Mouse (Mus musculus) yolk sac, embryonic 10.5 days (tissue): ENCODE results near the gene Lgr4.

Source experiments
- DNase-seq: peaks from one replicate; pipeline ENCODE4 v3.0.0-alpha.2; 2017; ENCODE audit warnings: low spot score

Gene Lgr4

DNA sequence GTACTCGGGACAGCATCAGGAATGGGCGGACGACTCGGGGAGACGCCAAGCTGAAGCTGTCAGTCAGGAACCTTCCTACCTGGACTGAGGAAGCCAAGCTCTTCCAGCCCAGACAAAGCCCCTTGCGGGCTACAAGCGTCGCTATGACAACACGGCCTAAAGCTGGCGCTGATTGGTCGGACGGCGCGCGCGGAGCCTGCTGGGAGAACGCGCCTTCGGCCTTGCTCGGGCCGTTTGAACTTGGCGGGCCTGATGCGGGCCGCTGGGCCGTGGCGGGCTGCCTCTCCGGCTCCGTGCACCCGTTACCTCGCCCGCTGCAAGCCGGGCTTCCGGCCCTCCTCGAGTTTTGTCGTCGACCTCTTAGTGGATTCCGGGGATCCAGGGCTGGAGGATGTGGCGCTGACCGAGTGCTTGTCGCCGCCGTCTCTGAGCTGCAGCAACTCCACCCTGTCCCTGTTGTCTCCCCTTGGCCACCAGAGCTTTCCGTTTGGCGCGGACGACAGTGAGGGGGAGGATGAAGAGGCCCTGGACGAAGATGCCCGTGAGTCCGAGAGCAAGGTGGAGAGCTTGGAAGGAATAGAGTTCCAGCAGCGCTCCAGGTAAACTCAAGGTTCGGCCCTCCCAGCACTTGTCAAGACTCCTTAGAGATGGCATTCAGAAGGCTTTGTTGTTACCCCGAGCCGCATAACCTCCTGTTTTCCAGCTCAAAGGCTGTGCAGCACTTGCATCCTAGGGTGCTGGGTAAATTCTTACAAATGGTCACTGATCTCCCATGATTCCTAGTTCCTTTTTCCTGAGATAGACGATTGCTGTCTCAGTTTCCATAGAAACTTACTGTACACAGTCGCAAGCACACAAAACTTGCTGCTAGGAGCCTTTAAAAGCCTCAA, 100.4 kb downstream of the Lgr4 start, which contains the start of gene Ccdc34:
Gene Ccdc34, plus strand, starts transcription at position 202 of the 890 bp plus-strand sequence.
- DNase-seq: peak; percentile 92

DNA sequence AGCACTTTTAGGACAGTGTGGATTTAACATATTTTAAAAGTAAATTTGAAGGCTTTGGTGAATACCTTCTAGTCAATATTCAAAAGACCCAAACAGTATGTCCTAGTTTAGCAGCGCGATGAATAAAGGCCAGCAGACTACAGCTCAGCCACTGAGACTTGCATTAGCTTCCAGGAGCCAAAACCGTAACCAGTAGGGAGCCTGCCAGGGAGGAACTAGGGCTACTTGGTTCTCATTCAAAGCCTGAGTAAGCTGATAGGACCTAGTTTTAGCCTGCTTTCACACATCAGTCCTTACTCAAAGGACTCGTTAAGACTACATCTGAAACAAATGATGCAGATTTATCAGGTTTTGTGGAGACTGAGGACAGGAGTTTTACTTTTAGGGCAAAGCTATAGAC, 102.2 kb downstream of the Lgr4 start:
- DNase-seq: no peak

DNA sequence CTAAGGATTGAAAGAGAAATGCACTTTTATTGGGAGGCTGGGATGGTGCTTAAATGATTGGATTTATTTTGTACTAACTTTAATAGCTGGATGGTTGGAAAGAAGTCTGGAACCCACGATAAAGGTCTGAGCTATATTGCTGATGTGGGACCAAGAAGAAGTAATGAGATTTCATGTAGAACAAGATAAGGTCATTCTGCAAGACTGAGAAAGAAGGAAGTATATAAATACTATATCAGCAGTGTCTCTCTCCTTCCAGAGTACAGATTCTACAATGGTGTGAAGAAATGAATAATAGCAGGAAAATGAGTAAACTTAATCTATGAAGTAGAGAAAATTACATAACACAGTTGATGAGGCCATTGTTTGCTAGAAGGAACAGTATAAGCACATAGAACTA, 103.0 kb downstream of the Lgr4 start:
- no peak for DNase-seq

DNA sequence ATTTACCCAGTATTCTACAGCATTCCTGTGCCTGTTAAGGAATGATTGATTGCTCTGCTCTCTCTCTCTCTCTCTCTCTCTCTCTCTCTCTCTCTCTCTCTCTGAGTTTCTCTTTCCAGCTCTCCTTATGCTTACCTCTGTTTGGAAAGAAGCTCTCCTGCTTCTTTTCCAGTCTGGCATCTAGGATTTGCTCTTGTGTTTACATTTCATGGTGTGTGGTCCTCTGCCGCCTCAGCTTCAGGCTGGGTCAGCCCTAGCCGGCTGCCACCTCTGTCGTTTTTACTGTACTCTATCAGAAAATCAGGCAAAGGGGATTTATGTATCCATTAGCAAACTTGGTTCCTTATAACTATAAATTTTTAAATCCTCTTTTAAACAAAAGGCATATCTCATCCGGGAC, 118.8 kb downstream of the Lgr4 start:
- peak; percentile 49 for DNase-seq

DNA sequence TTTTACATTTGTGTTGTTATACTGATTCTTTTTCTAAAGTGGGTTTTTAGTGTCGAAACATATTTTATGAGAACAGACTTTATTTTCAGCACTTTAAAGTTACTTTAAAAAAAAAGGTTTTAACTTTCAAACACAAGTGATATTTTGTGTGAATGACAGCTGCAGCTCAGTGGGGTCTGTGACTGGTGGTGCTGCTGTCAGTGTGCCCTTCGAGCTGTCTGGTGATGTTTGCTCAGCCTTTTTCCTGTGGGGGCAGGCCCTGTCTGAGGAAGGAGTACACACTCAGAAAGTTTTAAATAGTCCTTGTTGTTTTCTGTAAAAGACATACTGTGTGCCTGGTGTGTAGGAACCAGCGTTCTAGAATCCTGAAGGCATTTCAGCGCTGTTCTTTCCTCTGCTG, 119.2 kb downstream of the Lgr4 start:
- DNase-seq: no peak

DNA sequence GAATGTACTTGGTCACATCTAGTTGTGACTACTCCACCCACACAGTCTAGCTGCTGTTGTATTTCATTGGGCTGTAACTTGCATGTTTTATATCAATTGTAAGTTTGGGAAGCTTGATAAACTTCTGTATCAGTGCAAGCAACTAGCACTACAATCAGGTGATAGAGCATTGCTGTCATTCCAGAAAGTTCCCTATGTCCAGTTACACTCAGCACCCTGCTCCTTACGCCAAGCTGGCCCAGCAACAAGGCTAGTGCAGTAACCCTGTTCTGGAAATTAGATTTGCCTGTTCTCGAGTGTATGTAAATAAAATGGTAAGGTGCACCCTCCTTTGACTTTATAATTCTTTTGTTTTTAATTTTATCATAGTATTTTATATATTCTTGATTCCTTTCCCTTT, 119.8 kb downstream of the Lgr4 start:
- no peak for DNase-seq

DNA sequence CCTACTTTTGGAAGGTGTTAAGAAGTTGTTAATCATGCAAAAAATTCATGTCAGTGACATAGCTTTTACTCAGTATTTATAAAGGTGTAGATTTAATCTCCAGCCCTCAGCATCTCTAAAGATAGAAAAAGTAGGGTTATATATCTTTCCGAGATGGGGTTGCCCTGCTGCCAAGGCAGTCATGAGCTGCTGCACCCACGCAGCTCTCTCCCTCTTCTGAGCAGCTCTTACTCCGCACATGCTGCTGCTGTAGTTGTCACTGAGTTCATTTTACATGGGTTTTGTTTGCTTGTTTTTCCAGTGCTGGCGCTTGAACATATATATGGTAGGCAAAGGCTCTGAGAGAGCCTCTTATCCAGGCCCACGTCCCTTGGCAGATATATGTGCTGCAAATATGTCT, 120.9 kb downstream of the Lgr4 start:
- no peak for DNase-seq

DNA sequence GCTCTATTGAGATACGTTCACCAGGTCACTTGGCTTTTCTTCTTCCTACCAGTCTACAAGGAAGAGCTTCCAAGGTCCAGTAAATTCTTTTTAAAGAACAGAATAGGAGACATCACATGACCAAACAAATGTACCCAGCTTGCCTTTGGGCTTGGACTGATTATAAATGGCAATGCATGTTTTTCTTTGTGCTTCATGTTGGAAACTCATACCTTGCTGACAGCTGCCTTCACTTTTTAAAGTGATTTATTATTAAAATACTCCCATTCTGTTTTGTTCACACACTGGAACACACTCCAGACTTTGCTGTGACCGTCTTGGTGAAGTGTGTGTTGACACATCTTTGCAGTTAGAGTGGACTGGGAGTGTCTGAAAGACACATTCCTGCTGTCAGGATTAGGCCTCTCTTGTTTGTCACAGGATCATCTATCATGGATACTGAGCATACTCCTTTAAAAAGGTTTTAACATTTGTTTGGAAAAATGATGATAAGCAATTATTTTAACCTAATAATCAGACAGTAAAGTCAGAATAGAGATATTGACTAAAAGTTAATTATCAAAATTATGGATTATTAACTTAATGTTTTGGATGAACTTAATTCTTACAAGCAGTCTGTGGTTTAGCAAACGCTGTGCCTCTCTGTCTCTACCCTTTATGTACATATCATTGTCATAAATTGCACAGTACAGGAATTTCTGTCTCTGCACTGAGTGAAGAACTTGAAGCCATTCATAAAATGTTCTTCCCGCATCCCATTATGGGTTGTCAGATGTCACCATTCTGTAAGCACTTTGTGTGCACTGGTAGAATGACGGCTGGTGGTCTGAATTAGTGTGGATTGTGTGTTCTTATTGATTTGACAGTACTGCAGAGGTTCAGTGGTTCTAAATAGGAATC, 125.7 kb downstream of the Lgr4 start:
- no peak for DNase-seq

DNA sequence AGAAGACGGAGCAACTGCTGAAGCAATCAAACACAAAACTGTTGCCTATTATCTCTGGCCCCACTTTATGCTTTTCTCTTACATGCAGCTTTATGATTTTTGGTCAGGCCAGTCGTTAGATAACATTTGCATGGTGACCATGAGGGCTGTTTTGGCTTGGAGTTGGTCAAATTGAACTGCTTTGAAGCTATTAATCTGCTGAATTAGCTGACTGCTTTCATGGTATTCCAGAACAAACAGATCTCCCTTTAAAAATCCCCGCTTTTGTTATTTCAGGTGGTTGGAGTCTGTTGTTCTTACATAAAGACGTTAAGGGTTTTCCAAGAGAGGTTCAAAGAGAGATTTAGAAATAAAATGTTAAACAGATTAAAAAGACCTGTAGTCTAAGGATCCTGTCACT, 141.0 kb downstream of the Lgr4 start:
- DNase-seq: no peak

DNA sequence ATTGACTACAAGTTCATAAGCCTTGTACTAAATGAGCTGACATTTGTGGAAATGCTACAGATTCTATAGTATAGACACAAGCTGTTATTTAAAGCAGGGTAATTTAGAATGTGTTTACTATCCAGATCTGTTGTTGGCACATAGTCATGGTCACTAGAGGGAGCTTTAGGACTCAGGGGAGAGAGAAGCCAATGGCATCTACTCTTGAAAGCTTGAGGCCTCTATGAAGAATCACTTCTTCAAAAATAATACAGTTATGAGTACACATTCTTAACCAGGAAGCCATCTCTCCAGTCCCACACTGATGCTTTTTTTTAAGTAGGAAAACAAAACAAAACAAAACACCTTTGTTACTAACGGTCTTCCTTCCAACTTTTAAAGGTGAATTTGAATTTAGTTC, 145.7 kb downstream of the Lgr4 start:
- no peak for DNase-seq
